Mouse (Mus musculus): ENCODE data around the gene Cd207. TPM values are rescaled to one million over a fixed set of nuclear protein-coding genes. Genes with fewer than 3 reads are reported as not detected.
"Not testable (repeated sequence)": the region's sequence is repeated elsewhere in the genome, so short reads cannot be mapped to it uniquely, and the experiment has no call there.

Cd207 gene
- polyA plus RNA-seq, 1 experiment from 2014 or later = not detected

- Histone ChIP-seq H3K9ac (replicated peaks; ENCODE audit: low read length) (no peak overlapping the region), H3K27me3 (ENCODE audit: insufficient read depth, low read length) (no peaks in the 10 kb centered on the region), H3K9me3 (ENCODE audit: low read length) (no peaks in the 10 kb centered on the region), H3K36me3 (ENCODE audit: insufficient read depth, low read length) (no peaks in the 10 kb centered on the region), H3K4me1 (ENCODE audit: insufficient read depth, low read length) (no peaks in the 10 kb centered on the region), H3K4me2 (replicated peaks; ENCODE audit: low read depth, low read length) (no peak overlapping the region), H3K27ac (ENCODE audit: low read length) (no peak overlapping the region), H3K4me3 (ENCODE audit: low read length) (no peak overlapping the region)
- ATAC-seq (ENCODE audit: low FRiP score, low TSS enrichment) = no peak
- WGBS = 71% methylated on average over 4 of the region's 4 CpGs
Measured at GRCm38 (mm10) chr6:83660821-83661220, 16.8 kb downstream of the Cd207 start.

DNA sequence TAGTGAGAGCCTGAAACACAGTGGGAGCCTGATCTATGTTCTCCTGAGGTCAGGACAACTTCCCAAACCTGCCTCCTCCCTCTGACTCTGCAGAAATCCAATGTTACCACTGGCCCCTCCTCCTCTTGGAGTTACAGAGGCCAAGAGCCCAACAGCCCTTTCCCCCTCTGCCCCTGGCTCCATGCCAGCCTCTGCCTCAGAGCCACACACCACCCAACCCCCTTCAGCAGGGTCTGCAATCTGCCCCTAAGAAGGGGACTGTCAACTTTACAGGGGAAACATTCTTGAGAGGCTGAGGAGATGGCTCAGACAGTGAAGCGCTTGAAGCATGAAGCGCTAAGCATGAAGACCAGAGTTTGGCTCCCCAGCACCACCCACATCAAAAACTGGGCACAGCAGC, 21.6 kb downstream of the Cd207 start, which contains the start of gene Clec4f:
Gene Clec4f, minus strand, starts transcription at position 101 of the 400 bp plus-strand sequence.
- Histone ChIP-seq H3K4me2 (replicated peaks; ENCODE audit: low read depth, low read length) (no peak within 1 kb of the TSS), H3K4me3 (ENCODE audit: low read length) (no peak within 1 kb of the TSS), H3K27me3 (ENCODE audit: insufficient read depth, low read length) (no peaks in the 10 kb centered on the region), H3K9ac (replicated peaks; ENCODE audit: low read length) (no peak within 1 kb of the TSS), H3K4me1 (ENCODE audit: insufficient read depth, low read length) (no peaks in the 10 kb centered on the region), H3K36me3 (ENCODE audit: insufficient read depth, low read length) (no peaks in the 10 kb centered on the region), H3K9me3 (ENCODE audit: low read length) (no peaks in the 10 kb centered on the region), H3K27ac (ENCODE audit: low read length) (no peak within 1 kb of the TSS)
- no peak for ATAC-seq (ENCODE audit: low FRiP score, low TSS enrichment)
- 96% methylated on average over 2 of the region's 2 CpGs for WGBS

DNA sequence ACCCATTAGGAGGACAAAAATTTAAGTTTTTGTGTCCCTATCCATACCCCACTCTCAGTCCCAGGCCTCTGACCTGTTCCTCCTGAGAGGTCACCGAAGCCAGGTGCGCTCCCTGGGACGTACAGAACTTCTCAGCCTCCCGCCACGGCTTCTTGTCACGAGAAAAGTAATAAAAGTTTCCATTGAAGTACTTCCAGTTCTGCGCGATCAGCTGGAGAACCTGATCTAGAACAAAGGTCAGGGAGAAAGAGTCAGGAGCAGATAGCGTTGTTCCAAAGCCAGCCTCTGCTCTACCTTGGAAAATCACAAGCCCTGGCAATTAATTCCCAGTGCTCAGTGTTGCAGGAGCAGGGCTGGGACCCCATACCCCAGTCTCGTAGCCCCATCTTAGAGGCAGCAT, 30.9 kb downstream of the Cd207 start:
- H3K4me3 ChIP-seq (ENCODE audit: low read length) = no peak overlapping the region
- no peaks in the 10 kb centered on the region for H3K9me3 ChIP-seq (ENCODE audit: low read length)
- WGBS = 84% methylated on average over 10 of the region's 10 CpGs
- no peak overlapping the region for H3K27ac ChIP-seq (ENCODE audit: low read length)
- H3K36me3 ChIP-seq (ENCODE audit: insufficient read depth, low read length) = no peaks in the 10 kb centered on the region
- no peak for ATAC-seq (ENCODE audit: low FRiP score, low TSS enrichment)
- no peak overlapping the region for H3K9ac ChIP-seq (replicated peaks; ENCODE audit: low read length)
- no peaks in the 10 kb centered on the region for H3K4me1 ChIP-seq (ENCODE audit: insufficient read depth, low read length)
- no peak overlapping the region for H3K4me2 ChIP-seq (replicated peaks; ENCODE audit: low read depth, low read length)
- H3K27me3 ChIP-seq (ENCODE audit: insufficient read depth, low read length) = no peaks in the 10 kb centered on the region

DNA sequence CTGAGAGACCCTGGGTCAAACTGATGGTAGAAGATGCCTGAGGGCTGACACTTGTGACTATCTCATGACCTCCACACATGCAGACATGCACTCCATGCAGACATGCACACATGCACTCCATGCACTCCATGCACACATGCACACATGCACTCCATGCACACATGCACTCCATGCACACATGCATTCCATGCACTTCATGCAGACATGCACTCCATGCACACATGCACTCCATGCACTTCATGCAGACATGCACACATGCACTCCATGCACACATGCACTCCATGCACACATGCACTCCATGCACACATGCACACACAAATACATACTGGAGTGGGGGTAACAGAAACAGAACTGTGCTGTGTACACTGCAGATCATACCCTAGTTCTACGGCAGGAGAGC, 42.3 kb downstream of the Cd207 start:
- no peaks in the 10 kb centered on the region for H3K4me1 ChIP-seq (ENCODE audit: insufficient read depth, low read length)
- no peak overlapping the region for H3K4me3 ChIP-seq (ENCODE audit: low read length)
- H3K9ac ChIP-seq (replicated peaks; ENCODE audit: low read length) = no peak overlapping the region
- no peaks in the 10 kb centered on the region for H3K9me3 ChIP-seq (ENCODE audit: low read length)
- no peaks in the 10 kb centered on the region for H3K36me3 ChIP-seq (ENCODE audit: insufficient read depth, low read length)
- H3K4me2 ChIP-seq (replicated peaks; ENCODE audit: low read depth, low read length) = no peak overlapping the region
- H3K27ac ChIP-seq (ENCODE audit: low read length) = no peak overlapping the region
- no peak for ATAC-seq (ENCODE audit: low FRiP score, low TSS enrichment)
- WGBS = 76% methylated on average over 1 of the region's 1 CpGs
- H3K27me3 ChIP-seq (ENCODE audit: insufficient read depth, low read length) = peaks cover 3% of the 10 kb centered on the region; the same call in 1 of the 2 replicates

DNA sequence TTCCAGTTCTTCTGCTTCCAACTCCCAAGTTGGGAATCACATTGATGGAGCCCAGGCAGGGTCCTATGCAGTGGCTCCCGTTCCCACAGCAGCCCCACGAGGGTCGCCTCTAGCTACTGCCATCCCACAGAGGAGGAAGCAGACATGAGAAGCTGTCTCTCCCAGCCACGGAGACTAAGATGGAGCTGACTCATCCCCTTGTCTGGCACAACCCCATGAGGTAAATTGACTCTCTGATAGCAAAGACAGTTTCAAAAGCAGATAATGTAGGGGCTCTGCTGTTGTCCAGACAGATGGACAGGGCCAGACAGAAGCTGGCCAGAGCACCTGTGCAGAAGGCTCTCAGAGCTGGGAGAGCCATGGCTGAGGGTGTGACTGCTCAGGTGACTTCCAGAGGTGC, 43.0 kb downstream of the Cd207 start:
- H3K4me3 ChIP-seq (ENCODE audit: low read length); H3K4me2 ChIP-seq (replicated peaks; ENCODE audit: low read depth, low read length): not testable (repeated sequence)
- 66% methylated on average over 4 of the region's 4 CpGs for WGBS

GRCm38 (mm10) chr6:83634106-83634505, 43.6 kb downstream of the Cd207 start:
- H3K36me3 ChIP-seq (ENCODE audit: insufficient read depth, low read length); H3K4me2 ChIP-seq (replicated peaks; ENCODE audit: low read depth, low read length); H3K9ac ChIP-seq (replicated peaks; ENCODE audit: low read length); H3K27me3 ChIP-seq (ENCODE audit: insufficient read depth, low read length); H3K4me3 ChIP-seq (ENCODE audit: low read length); H3K4me1 ChIP-seq (ENCODE audit: insufficient read depth, low read length); H3K9me3 ChIP-seq (ENCODE audit: low read length); H3K27ac ChIP-seq (ENCODE audit: low read length): not testable (repeated sequence)
- 0 out of 2 replicates have a peak, but pooled peaks have one; percentile 39 for ATAC-seq (ENCODE audit: low FRiP score, low TSS enrichment)
- 35% methylated on average over 5 of the region's 5 CpGs for WGBS

More for the DNA sequence above, 43.0 kb downstream of the Cd207 start:
- H3K36me3 ChIP-seq (ENCODE audit: insufficient read depth, low read length); ATAC-seq (ENCODE audit: low FRiP score, low TSS enrichment); H3K27ac ChIP-seq (ENCODE audit: low read length); H3K27me3 ChIP-seq (ENCODE audit: insufficient read depth, low read length); H3K4me1 ChIP-seq (ENCODE audit: insufficient read depth, low read length); H3K9me3 ChIP-seq (ENCODE audit: low read length); H3K9ac ChIP-seq (replicated peaks; ENCODE audit: low read length): not testable (repeated sequence)

GRCm38 (mm10) chr6:83631815-83632214, 45.8 kb downstream of the Cd207 start:
- Histone ChIP-seq H3K36me3 (ENCODE audit: insufficient read depth, low read length) (no peaks in the 10 kb centered on the region), H3K9me3 (ENCODE audit: low read length) (no peaks in the 10 kb centered on the region), H3K4me2 (replicated peaks; ENCODE audit: low read depth, low read length) (no peak overlapping the region), H3K27ac (ENCODE audit: low read length) (no peak overlapping the region), H3K4me3 (ENCODE audit: low read length) (no peak overlapping the region), H3K27me3 (ENCODE audit: insufficient read depth, low read length) (no peaks in the 10 kb centered on the region), H3K4me1 (ENCODE audit: insufficient read depth, low read length) (no peaks in the 10 kb centered on the region), H3K9ac (replicated peaks; ENCODE audit: low read length) (no peak overlapping the region)
- no peak for ATAC-seq (ENCODE audit: low FRiP score, low TSS enrichment)
- 76% methylated on average over 4 of the region's 4 CpGs for WGBS

DNA sequence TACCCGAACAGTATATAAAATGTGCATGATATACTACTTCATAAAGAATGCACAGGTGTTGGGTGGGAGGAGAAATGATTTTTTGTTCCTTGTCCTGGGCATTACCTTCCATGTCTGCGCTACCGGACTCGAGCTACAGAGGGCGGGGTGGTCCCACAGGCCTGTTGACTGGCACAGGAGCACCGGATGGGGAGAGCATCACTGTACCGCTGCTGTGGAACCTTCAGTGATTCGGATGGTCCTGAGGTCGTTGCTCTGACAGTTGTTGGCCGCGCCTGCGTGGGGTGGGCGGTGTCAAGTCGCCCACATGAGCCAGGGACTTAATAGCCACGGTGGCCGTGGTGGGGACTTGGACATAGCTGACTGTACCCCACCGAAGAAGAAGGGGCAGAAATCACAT, 50.9 kb downstream of the Cd207 start:
- no peaks in the 10 kb centered on the region for H3K4me1 ChIP-seq (ENCODE audit: insufficient read depth, low read length)
- WGBS = 63% methylated on average over 17 of the region's 17 CpGs
- H3K36me3 ChIP-seq (ENCODE audit: insufficient read depth, low read length) = no peaks in the 10 kb centered on the region
- H3K27me3 ChIP-seq (ENCODE audit: insufficient read depth, low read length) = no peaks in the 10 kb centered on the region
- no peaks in the 10 kb centered on the region for H3K9me3 ChIP-seq (ENCODE audit: low read length)
- H3K9ac ChIP-seq (replicated peaks; ENCODE audit: low read length) = no peak overlapping the region
- no peak overlapping the region for H3K4me2 ChIP-seq (replicated peaks; ENCODE audit: low read depth, low read length)
- ATAC-seq (ENCODE audit: low FRiP score, low TSS enrichment) = no peak
- no peak overlapping the region for H3K4me3 ChIP-seq (ENCODE audit: low read length)
- H3K27ac ChIP-seq (ENCODE audit: low read length) = no peak overlapping the region

Other genes with a start within 250 kb of the Cd207 start
- 48.9 and 65.3 TPM in 2 replicates for gene Tet3, start 218.8 kb downstream of the Cd207 start, polyA plus RNA-seq (2015; fragmentation: Nextera tagmentation; extraction: Ambion mirVana)
- 85.8 and 95.8 TPM in 2 replicates for gene Dguok, start 170.9 kb downstream of the Cd207 start, polyA plus RNA-seq (2015; fragmentation: Nextera tagmentation; extraction: Ambion mirVana)
- 21.2 and 182 TPM in 2 replicates for gene Actg2, start 141.6 kb downstream of the Cd207 start, polyA plus RNA-seq (2015; fragmentation: Nextera tagmentation; extraction: Ambion mirVana)
- gene Stambp, start 105.1 kb downstream of the Cd207 start, polyA plus RNA-seq (2015; fragmentation: Nextera tagmentation; extraction: Ambion mirVana) = 28.5 and 29.4 TPM in 2 replicates
- 0.07 TPM in 1 of 2 replicates, not detected in the other for gene Clec4f, start 21.7 kb downstream of the Cd207 start, polyA plus RNA-seq (2015; fragmentation: Nextera tagmentation; extraction: Ambion mirVana)
- not detected in 2 replicates for gene Vax2, start 33.4 kb upstream of the Cd207 start, polyA plus RNA-seq (2015; fragmentation: Nextera tagmentation; extraction: Ambion mirVana)
- 14.1 and 15.8 TPM in 2 replicates for gene Atp6v1b1, start 65.1 kb upstream of the Cd207 start, polyA plus RNA-seq (2015; fragmentation: Nextera tagmentation; extraction: Ambion mirVana)
- gene Ankrd53, start 84.8 kb upstream of the Cd207 start, polyA plus RNA-seq (2015; fragmentation: Nextera tagmentation; extraction: Ambion mirVana) = 0.19 and 0.30 TPM in 2 replicates
- 98.9 and 101 TPM in 2 replicates for gene Tex261, start 98.0 kb upstream of the Cd207 start, polyA plus RNA-seq (2015; fragmentation: Nextera tagmentation; extraction: Ambion mirVana)
- 60.7 and 60.9 TPM in 2 replicates for gene Nagk, start 117.1 kb upstream of the Cd207 start, polyA plus RNA-seq (2015; fragmentation: Nextera tagmentation; extraction: Ambion mirVana)
- 17.4 and 18.1 TPM in 2 replicates for gene Paip2b, start 153.9 kb upstream of the Cd207 start, polyA plus RNA-seq (2015; fragmentation: Nextera tagmentation; extraction: Ambion mirVana)
- gene Zfp638, start 189.3 kb upstream of the Cd207 start, polyA plus RNA-seq (2015; fragmentation: Nextera tagmentation; extraction: Ambion mirVana) = 48.4 and 58.8 TPM in 2 replicates

All from kidney, embryonic 16.5 days (tissue).